Mouse (Mus musculus) gastrocnemius, postnatal 4 days (tissue): ENCODE data around the gene Gse1. TPM values are rescaled to one million over a fixed set of nuclear protein-coding genes. Genes with fewer than 3 reads are reported as not detected.
"Not testable (repeated sequence)": the region's sequence is repeated elsewhere in the genome, so short reads cannot be mapped to it uniquely, and the experiment has no call there.

Experiments used
- DNase-seq, 2 experiments: peaks; one replicate each; pipeline ENCODE4 v3.0.0; 2021 to 2022; ENCODE audit warnings: low spot score in 2 of 2, mixed read lengths in 2 of 2
- total RNA-seq, 2 experiments: library from RNA; stranded (reverse); gene quantifications; 2 replicates each; pipeline ENCODE4 v1.2.3; 2021

Gse1 gene
- total RNA-seq, 2 experiments from 2014 or later = 45.9 to 48.7 TPM

DNA sequence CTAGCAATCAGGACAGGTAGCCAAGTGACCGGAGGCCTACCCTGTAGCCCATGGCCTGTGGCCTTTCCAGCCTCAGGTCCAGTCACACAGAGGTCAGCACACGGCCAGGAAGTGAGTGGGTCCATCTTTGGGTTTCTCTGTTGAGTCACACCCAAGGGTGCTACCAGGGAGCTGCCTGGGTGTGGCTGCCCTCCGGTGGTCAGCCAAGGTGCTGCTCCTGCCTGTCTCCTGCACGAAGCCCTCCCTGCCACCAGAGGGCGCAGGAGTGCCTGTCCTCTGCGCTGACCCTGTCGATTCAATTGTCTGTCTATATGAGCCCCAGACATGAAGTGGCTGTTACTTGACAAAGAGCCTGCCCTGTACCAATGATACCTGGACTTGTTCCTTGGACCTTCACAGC, 91.2 kb downstream of the Gse1 start:
- DNase-seq = peak; percentile 64 to 75

DNA sequence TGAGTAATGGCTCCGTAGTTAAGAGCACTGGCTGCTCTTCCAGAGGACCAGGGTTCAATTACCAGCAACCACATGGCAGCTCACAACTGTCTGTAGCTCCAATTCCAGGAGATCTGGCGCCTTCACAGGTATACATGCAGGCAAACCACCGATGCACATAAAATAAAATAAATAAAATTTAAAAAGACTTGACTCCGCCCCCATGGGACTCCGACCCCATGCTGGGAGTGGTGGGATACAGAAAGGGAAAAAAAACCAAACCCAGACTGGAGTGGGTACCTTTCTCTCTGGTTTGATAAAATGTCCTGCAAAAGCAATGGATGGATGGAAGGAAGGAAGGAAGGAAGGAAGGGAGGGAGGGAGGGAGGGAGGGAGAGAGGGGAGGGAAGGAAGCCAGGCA, 91.9 kb downstream of the Gse1 start:
- no peak for DNase-seq

DNA sequence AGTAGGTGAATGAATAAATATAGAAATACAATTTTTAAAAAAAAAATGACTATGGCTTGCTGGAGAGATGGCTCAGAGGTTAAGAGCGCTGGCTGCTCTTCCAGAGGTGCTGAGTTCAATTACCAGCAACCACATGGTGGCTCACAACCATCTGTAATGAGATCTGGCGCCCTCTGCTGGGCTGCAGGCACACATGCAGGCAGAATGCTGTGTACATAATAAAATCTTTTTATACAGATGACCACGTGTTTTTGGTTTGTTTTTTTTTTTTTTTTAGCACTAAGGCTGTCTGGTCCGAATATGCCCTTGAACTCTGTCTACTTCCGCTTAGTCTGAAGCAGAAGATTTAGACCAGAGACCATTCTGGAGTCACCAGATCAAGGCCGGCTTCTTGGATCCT, 93.5 kb downstream of the Gse1 start:
- DNase-seq = no peak

DNA sequence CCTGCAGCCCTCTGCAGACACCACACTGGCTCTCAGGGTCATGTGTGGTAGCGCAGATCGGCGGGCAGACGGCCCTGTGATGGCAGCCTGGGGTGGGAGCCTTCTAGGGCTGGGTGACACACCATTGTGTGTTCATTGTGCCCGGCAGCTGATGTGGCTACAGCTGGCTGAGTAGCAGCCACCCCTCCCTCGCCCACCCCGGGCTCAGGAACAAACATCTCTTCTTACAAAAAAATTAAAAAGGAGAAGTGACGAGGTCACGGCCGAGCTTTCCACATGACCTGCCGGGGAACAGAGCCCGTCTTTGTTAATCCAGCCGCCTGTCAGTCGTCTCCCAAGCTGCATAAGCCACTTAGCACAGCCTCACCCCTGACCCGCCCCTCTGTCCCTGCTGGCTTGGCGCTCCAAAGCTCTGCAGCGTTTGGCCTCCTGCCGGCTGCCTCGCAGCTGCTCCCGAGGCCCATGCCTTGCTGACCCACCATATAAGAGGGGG, 94.7 kb downstream of the Gse1 start:
- DNase-seq = peak in 1 of 2 experiments; percentile 71

DNA sequence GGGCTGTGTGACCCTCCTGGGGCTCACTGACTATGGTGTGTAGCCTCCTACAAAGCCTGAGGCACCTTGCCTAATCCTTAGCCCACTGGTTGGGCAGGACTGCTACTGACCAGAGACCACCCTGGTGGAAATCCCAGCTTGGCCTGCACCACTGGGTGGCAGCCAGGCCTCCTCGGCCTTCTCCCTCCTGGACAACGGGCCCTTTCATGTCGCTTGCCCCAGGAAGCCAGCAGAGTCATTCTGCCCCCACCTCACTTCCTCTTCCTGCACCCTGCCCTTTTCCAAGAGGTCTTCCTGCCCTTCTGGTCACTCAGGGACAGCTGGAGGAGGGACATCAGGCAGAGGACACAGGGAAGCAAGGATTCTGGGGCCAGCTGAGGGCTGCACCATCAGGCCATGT, 96.3 kb downstream of the Gse1 start:
- DNase-seq = no peak

DNA sequence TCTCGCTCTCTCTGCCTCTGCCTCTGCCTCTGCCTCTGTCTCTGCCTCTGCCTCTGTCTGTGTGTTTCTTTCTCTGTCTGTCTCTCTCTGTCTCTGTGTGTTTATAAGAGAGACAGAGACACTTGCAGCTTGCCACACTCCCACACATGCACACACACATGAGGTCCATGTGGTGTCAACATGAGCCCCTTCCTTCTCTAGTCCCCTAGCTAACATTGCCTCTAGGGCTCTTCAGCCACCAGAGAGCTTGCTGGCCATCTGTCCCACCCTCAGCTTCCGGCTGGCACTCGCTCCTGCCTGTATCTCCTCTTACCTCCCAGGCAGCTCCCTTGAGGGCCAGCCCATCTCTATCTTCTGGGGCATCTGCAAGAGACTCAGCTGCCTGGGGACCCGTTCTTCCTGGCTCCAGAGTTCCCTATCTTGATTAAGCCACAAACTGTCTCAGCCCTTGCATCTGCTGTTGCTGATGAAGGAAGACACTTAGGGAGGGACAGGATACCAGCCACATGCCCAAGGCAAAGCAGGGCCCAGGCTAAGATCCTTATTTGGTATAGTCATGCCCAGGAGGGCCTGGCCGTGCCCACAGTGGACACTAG, 97.0 kb downstream of the Gse1 start:
- DNase-seq = no peak

DNA sequence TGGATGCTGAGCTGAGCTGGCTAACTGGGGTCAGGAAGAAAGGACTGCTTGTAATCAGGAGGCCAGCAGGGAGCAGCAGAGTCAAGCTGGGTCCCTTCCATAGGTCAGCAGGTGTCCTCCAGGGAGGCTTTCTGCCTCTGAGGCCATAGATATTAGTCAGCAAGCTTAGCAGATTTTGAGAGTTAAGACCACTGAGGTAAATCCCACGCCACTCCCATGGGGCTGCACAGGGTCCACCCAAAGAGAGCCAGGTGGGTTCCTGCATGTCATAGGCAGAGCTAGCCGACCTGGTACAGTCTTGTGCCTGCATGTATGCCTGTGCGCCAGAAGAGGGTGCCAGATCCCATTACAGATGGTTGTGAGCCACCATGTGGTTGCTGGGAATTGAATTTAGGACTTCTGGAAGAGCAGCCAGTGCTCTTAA, 98.9 kb downstream of the Gse1 start:
- no peak for DNase-seq

DNA sequence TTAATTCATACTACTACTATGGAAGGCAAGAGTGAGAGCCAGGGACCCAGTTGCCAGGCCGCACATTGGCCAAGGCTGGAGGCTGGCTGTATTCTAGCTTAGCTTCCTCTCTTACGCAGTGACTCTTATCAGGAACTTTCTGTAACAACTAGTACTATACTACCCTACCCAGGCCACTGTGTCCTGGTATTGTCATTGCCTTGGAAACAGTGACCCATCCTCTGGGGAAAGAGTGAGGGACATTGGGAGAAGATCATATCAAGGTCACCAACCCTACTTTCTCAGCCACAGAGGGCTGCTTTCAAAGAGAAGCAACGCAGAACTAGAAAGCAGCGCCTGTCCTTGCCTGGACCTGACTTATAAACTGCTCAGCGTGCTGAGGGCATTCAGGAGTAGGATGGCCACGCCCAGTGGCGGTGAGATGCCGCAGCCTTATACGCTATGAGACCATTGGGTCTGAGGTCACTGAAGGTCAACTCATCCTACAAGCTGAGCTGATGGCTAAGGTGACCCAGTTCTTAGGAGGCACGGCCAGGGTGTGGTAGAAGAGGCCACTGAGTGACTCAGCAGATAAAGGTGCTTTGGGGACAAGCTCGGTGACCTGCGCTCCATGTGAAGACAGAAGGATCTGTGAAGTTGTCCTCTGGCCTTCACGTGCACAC, 100.2 kb downstream of the Gse1 start:
- DNase-seq = no peak

DNA sequence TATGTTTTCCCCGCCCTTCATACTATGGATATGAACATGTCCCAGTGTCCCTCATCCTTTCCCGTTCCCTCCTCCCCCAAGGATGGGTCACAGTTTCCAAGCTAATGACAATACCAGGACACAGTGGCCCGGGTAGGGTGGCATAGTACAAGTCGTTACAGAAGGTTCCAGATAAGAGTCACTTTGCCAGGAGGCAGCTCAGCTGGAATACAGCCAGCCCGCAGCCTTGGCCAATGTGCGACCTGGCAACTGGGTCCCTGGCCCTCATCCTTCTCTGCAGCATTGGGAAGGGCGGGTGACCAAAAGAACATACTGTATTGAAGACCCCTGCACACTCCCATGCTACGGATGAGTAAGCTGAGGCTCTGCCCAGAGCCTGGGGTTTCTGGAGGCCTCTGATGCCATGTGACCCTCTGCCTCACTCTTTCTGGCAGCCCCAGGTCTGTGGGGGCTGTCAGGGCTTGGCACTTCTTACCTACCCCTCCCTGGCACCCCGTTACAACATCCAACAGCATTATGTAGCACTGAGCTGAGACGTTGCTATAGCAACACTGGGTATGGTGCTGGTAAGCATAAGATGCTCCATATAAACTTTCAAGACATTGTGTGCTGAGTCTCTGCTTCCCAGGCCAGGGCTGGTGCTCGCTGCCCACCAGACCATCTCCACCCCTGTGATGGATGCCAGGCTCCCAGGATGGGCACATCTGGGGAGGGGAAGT, 100.9 kb downstream of the Gse1 start:
- DNase-seq = no peak

DNA sequence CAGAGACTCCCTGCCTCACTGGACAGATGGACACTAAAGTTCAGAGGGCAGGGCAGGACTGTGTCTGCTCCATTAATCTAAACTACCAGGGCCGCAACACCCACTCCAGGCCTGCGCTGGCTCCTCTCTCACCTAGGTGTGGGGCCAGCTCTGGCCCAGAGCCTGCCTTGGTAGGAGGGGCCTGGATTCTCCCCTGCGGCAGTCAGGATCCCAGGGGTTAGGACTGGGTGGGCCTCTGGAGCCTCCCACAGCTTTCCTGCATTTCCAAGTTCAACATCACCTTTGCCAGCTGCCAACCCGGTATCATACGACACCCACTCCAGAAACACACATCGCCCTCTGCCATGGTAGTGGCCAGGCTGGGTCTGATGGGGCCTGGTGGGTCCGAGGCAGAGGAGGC, 102.8 kb downstream of the Gse1 start:
- DNase-seq = no peak

DNA sequence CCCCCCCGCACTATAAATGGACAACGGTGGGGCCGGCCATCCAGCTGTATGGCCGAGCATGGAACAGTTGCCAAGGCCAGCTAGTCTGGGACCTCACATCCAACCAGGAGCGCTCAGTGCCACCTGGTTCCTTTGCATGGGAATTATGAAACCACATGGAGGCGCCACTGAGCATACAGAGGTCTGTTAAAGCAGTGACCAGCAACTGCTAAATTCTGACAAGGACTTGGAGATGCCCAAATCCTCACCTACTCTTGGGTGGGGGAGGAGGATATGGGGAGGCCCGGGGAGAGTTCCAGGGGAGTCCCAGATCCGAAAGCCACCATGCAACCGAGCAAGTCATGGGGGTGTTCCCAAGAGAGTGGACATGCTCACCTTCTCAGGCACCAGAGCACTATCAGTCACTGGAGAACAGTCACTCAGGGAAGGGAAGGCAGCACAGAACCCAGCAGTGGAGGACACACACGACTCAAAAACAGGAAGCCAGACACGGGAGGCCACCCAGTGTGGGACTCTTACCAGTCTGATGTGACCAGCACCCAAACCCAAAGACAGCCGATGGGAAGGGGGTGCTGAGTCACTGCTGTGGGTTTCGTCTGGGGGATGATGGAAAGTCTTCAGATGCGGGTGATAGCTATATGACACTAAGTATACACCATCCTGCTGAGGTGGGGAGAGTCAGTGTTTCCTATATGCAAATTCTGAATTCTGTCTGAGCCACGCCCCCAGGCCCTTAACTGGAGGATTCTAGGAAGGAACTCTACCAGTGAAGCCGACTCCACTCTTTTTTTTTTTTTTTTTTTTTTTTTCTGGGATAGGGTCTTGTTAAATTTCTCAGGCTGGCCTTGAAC, 104.3 kb downstream of the Gse1 start:
- peak in 1 of 2 experiments; percentile 41 for DNase-seq

DNA sequence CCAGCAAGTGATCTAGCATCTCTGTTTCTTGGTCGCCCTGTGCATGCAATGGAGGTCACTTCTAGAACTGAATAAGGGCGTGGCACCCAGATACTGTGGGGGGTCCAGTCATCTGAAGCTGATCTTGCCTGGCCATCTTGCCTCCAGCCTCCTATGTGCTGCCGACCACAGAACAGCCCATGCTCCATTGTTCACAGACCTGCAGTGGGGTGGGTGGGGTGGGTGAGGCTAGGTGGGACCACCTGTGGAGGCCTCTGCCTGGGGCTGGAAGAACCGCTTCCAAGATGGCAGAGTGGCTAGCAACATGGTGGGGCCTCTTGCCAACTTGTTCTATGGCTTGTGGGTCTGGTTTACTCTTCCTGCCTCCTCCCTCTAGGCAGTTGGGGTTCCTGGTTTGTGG, 105.4 kb downstream of the Gse1 start:
- no peak for DNase-seq

DNA sequence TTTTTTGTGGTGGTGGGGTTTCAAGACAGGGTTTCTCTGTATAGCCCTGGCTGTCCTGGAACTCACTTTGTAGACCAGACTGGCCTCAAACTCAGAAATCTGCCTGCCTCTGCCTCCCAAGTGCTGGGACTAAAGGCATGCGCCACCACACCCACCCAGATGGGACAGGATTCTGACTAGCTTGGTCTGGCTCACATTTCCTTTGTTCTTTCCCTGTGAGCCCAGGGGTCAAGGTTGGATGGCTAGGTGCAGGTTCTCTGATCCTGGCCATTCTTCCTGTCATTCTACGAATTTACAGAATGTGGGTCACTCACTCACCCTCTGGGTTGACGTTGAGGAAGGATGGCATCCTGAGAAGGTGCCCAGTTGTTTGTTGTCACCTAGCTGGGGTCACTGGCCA, 106.0 kb downstream of the Gse1 start:
- not testable (repeated sequence) for DNase-seq

DNA sequence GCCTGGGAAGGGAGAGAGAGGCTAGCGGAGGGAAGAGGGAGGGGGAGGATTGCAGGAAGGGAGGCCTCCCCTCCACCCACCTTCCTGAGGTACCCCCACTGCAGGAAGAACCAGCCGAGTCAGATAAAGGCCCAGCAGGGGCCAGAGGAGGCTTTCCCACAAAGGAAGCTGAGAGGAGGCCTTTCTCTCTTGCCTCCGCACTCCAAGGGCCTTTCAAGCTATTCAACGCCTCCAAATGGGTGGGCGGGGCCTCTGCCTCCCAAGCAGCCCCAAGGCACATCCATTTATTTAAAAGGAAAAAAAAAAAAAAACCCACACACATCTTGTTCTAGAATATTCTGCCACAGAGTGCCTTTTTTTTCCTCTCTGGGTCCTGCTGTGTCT, 106.6 kb downstream of the Gse1 start:
- no peak for DNase-seq

DNA sequence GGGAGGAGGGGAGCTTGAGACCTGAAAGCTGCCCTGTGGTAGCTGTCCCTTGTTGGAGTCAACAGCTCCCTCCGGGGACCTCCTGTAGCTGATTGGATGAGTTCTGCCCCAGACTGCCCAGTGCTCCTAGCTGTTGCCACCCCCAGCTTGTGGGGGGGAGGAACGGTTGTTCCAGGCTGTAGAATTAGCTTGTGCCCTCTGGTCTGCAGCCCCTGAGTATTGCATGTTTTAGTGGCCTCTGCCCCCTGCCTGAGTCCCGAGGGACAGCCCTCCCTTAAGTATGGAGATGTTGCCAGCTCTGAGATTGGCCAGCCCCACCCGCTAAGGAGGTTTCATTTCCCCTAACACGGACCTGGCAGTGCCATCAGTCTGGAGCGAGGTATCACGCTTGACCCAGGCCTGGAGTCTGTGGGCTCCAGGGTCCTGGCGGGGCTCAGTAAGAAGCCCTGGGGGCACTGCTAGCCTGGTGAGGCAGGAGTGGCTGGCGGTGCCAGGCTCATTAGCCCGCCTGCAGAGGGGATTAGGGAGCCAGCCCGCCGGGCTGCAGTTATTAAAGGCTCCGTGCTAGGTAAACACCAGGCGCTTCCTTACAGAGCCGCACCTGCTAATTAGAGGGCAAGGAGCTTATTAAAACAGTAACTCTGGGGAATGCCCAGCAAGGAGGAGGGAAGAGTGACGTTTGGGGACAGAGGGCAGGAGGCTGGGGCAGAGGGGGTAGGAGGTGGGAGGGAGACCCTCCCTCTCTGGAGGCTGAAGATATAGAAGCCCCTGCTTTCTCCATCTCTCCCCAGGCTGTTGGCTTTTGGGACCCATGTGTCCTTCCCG, 107.2 kb downstream of the Gse1 start:
- DNase-seq = no peak

DNA sequence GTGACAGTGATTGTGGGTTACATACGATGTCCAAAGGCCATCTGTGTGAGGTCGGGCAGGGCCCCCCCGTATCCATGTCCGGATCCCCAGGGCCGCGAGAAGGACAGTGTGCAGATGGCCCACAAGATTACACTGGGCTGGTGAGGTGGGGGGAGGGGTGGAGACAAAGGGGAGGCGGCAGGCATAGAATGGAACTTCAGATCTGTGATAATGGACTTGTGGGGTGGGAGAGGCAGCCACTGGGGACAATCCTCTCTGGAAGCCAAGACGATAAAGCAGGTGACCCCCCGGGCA, 107.8 kb downstream of the Gse1 start:
- no peak for DNase-seq

DNA sequence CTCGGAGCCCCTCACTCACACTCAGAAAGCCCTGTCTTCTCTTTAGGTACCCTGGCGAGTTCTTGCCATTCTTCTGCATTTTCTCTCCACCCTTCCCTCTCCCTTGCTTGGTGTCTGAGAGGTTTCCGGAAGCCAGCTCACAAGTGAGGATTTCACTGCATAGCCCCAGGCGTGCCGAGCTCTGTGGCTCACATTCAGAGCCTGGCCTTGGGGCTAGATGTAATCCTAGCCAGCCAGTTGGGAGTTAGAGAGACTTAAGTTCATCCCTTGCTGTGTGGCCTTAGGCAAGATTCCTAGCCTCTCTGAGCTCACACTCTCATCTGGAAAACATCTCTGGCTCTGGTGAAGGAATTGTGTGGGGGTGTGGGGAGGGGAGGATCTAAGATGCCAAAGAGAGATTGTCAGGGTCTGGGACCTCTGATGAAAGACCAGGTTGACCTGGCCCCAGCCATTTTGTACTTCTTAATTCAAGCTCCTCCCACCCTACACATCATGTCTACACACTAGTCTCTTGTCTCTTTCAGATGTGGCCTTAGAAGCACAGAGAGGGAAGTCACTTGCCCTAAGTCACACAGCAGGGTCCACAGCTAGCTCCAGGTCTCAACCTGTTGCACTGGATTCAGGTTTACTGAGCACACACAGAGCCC, 108.8 kb downstream of the Gse1 start:
- DNase-seq = no peak

DNA sequence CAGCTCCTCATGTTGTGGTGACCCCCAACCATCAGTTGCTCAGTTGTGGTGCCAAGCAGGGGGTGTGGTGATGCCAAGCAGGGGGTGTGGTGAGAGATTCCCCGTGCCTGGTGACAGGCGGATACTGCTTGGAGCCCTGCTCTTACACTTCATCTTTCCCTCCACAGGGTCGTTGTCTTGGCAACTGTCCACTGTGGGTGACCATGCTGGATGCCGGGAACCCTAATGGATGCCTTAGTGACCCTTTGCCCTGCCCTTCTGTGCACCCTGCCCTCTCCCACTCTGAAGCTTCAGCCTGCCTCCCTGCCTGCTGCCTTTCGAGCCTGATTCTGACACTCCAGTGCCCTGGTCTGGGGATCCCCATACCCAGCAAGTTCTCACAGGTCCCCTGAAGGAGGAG, 109.4 kb downstream of the Gse1 start:
- no peak for DNase-seq

DNA sequence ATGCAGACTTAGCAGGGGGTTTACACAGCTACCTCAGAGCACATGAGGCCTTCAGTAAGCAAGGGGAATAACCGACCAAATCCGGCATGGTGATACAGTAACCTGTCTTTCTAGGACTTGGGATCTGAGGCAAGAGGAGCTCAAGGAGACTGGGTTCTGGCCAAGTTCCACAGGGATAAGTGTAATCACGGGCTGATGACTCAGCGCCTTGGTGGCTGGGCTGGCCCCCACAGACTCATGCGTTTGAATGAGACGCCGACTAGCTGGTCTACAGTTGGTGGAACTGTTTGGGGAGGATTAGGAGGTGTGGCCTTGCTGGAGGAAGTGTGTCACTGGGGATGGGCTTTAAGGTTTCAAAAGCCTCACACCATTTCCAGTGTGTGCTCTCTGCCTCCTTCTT, 110.4 kb downstream of the Gse1 start:
- no peak for DNase-seq

DNA sequence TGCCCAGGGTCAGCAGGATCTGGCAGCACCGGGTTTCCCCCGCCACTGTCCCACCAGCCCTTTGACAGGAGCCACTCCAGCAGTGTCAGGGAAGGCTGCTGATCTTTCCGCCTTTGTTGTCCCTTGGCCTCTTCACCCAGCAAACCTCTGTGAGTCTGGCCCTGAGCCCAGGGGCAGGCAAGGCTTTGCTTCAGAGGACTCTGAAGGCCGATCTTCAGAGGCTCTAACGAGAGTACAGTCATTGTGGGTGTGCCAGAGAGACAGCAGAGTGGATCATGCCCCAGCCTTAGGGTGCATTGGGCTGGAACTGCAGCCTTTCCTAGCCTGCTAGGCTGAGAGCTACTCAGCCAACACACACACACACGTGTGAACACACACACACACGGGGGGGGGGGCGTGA, 111.5 kb downstream of the Gse1 start:
- DNase-seq = no peak
